Mouse (Mus musculus): ENCODE data around the gene Atxn10. TPM values are rescaled to one million over a fixed set of nuclear protein-coding genes. Genes with fewer than 3 reads are reported as not detected.
A peak's percentile ranks its signal among the peaks of the same experiment; 100 is the strongest.

Gene Atxn10
- polyA plus RNA-seq, 1 experiment from 2014 or later: 190 TPM

GRCm38 (mm10) chr15:85446652-85447051, 110.6 kb downstream of the Atxn10 start:
- Histone ChIP-seq H3K4me2 (replicated peaks; ENCODE audit: low read depth, low read length) (no peak overlapping the region), H3K27me3 (replicated peaks; ENCODE audit: insufficient read depth, low read length) (no peaks in the 10 kb centered on the region), H3K9ac (replicated peaks; ENCODE audit: low read depth) (no peak overlapping the region), H3K36me3 (ENCODE audit: insufficient read depth, low read length) (peaks cover 4% of the 10 kb centered on the region; the same call in 1 of the 2 replicates), H3K9me3 (ENCODE audit: low read length) (no peaks in the 10 kb centered on the region), H3K27ac (ENCODE audit: low read length) (no peak overlapping the region), H3K4me3 (ENCODE audit: low read depth, low read length) (no peak overlapping the region), H3K4me1 (ENCODE audit: insufficient read depth, low read depth, low read length) (no peaks in the 10 kb centered on the region)
- TF ChIP-seq EP300 (IDR thresholded peaks at IDR 0.05) (no peak), CTCF (IDR thresholded peaks at IDR 0.05) (no peak)
- no peak for ATAC-seq
- no peak for DNase-seq (ENCODE audit: low spot score)
- 76% methylated on average over 3 of the region's 3 CpGs for WGBS

- Histone ChIP-seq H3K4me2 (replicated peaks; ENCODE audit: low read depth, low read length) (no peak overlapping the region), H3K27ac (ENCODE audit: low read length) (no peak overlapping the region), H3K27me3 (replicated peaks; ENCODE audit: insufficient read depth, low read length) (no peaks in the 10 kb centered on the region), H3K4me3 (ENCODE audit: low read depth, low read length) (no peak overlapping the region), H3K9me3 (ENCODE audit: low read length) (no peaks in the 10 kb centered on the region), H3K9ac (replicated peaks; ENCODE audit: low read depth) (no peak overlapping the region), H3K36me3 (ENCODE audit: insufficient read depth, low read length) (no peaks in the 10 kb centered on the region), H3K4me1 (ENCODE audit: insufficient read depth, low read depth, low read length) (no peaks in the 10 kb centered on the region)
- ATAC-seq (no peak), DNase-seq (ENCODE audit: low spot score) (no peak)
- WGBS: 57% methylated on average over 8 of the region's 8 CpGs
- no peak for TF ChIP-seq EP300 (IDR thresholded peaks at IDR 0.05)
- TF ChIP-seq CTCF (IDR thresholded peaks at IDR 0.05): no peak
Measured at GRCm38 (mm10) chr15:85456891-85457290, 120.8 kb downstream of the Atxn10 start.

GRCm38 (mm10) chr15:85457838-85458237, 121.8 kb downstream of the Atxn10 start:
- H3K36me3 ChIP-seq (ENCODE audit: insufficient read depth, low read length): peaks cover 1% of the 10 kb centered on the region; the same call in 1 of the 2 replicates

DNA sequence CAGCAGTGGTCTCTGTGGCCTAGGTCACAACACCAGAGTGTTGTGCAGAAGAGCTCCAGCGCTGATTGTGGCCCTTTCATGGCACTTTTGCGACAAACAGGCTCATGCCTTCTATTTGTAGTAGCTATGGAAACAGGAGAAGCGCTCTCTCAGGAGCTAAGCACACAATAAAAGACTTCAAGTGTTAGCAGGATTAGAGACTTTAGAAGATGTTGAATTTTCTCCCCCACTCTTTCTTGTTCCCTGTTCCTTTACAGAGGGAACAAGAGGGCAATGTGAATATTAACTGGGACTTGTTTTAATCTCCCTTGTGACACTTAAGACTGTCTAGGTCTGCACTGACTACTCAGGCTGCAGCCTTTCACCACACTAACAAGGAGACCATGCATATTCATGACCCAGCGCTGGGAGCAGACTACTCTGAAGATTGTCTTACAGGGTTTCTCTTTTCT, 122.6 kb downstream of the Atxn10 start:
- H3K27ac ChIP-seq (ENCODE audit: low read length): no peak overlapping the region; the same call in 1 of the 2 replicates
- H3K36me3 ChIP-seq (ENCODE audit: insufficient read depth, low read length): peaks cover 9% of the 10 kb centered on the region; the same call in 1 of the 2 replicates
- no peaks in the 10 kb centered on the region for H3K9me3 ChIP-seq (ENCODE audit: low read length)
- H3K4me3 ChIP-seq (ENCODE audit: low read depth, low read length): no peak overlapping the region
- WGBS: 52% methylated on average over 4 of the region's 4 CpGs
- H3K4me2 ChIP-seq (replicated peaks; ENCODE audit: low read depth, low read length): no peak overlapping the region
- no peaks in the 10 kb centered on the region for H3K4me1 ChIP-seq (ENCODE audit: insufficient read depth, low read depth, low read length)
- DNase-seq (ENCODE audit: low spot score): peak; percentile 84
- no peaks in the 10 kb centered on the region for H3K27me3 ChIP-seq (replicated peaks; ENCODE audit: insufficient read depth, low read length)
- H3K9ac ChIP-seq (replicated peaks; ENCODE audit: low read depth): no peak overlapping the region
- peak; percentile 53 for TF ChIP-seq EP300 (IDR thresholded peaks at IDR 0.05)
- no peak for TF ChIP-seq CTCF (IDR thresholded peaks at IDR 0.05)
- ATAC-seq: peak; percentile 87

More at GRCm38 (mm10) chr15:85457838-85458237, 121.8 kb downstream of the Atxn10 start:
- TF ChIP-seq EP300 (IDR thresholded peaks at IDR 0.05) (no peak), CTCF (IDR thresholded peaks at IDR 0.05) (no peak)
- Histone ChIP-seq H3K4me1 (ENCODE audit: insufficient read depth, low read depth, low read length) (no peaks in the 10 kb centered on the region), H3K27me3 (replicated peaks; ENCODE audit: insufficient read depth, low read length) (no peaks in the 10 kb centered on the region), H3K9me3 (ENCODE audit: low read length) (no peaks in the 10 kb centered on the region), H3K4me2 (replicated peaks; ENCODE audit: low read depth, low read length) (no peak overlapping the region), H3K9ac (replicated peaks; ENCODE audit: low read depth) (no peak overlapping the region), H3K27ac (ENCODE audit: low read length) (no peak overlapping the region), H3K4me3 (ENCODE audit: low read depth, low read length) (no peak overlapping the region)
- DNase-seq (ENCODE audit: low spot score) (no peak), ATAC-seq (no peak)
- WGBS: 63% methylated on average over 8 of the region's 8 CpGs

GRCm38 (mm10) chr15:85461541-85461940, 125.5 kb downstream of the Atxn10 start:
- peak; percentile 26 for DNase-seq (ENCODE audit: low spot score)
- no peak overlapping the region for H3K9ac ChIP-seq (replicated peaks; ENCODE audit: low read depth)
- H3K9me3 ChIP-seq (ENCODE audit: low read length): no peaks in the 10 kb centered on the region
- 46% methylated on average over 4 of the region's 4 CpGs for WGBS
- no peak for TF ChIP-seq EP300 (IDR thresholded peaks at IDR 0.05)
- TF ChIP-seq CTCF (IDR thresholded peaks at IDR 0.05): no peak
- H3K36me3 ChIP-seq (ENCODE audit: insufficient read depth, low read length): peaks cover 26% of the 10 kb centered on the region; the same call in 1 of the 2 replicates
- ATAC-seq: no peak
- H3K4me3 ChIP-seq (ENCODE audit: low read depth, low read length): no peak overlapping the region
- H3K4me1 ChIP-seq (ENCODE audit: insufficient read depth, low read depth, low read length): no peaks in the 10 kb centered on the region
- no peaks in the 10 kb centered on the region for H3K27me3 ChIP-seq (replicated peaks; ENCODE audit: insufficient read depth, low read length)
- H3K4me2 ChIP-seq (replicated peaks; ENCODE audit: low read depth, low read length): no peak overlapping the region
- no peak overlapping the region for H3K27ac ChIP-seq (ENCODE audit: low read length)

GRCm38 (mm10) chr15:85462138-85462537, 126.1 kb downstream of the Atxn10 start:
- Histone ChIP-seq H3K27ac (ENCODE audit: low read length) (no peak overlapping the region), H3K36me3 (ENCODE audit: insufficient read depth, low read length) (peaks cover 26% of the 10 kb centered on the region; the same call in 1 of the 2 replicates), H3K4me2 (replicated peaks; ENCODE audit: low read depth, low read length) (no peak overlapping the region), H3K9me3 (ENCODE audit: low read length) (no peaks in the 10 kb centered on the region), H3K4me3 (ENCODE audit: low read depth, low read length) (no peak overlapping the region), H3K4me1 (ENCODE audit: insufficient read depth, low read depth, low read length) (no peaks in the 10 kb centered on the region), H3K9ac (replicated peaks; ENCODE audit: low read depth) (no peak overlapping the region), H3K27me3 (replicated peaks; ENCODE audit: insufficient read depth, low read length) (no peaks in the 10 kb centered on the region)
- WGBS: 72% methylated on average over 4 of the region's 4 CpGs
- no peak for DNase-seq (ENCODE audit: low spot score)
- ATAC-seq: no peak
- TF ChIP-seq CTCF (IDR thresholded peaks at IDR 0.05) (no peak), EP300 (IDR thresholded peaks at IDR 0.05) (no peak)
